Mouse (Mus musculus): ENCODE measurements around the gene 1700088E04Rik.

Gene 1700088E04Rik

DNA sequence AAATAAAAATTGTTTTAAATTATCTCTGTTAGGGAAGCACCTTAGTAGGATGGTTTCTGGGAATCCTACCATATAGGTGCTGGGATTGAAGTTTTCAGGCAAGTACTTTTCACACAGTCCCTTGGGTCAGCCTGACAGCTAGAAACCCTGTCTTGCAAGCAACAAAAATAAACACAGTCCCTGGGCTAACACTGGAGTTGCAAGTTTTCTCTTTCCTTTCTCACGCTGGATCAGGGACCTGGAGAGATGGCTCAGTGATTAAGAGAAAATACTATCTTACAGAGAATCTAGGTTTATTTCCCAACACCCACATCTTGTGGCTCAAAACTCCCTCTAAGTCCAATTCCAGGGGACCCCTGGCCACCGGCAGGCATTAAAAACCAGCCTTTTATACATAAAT is 43.9 kb downstream of the 1700088E04Rik start:
- no peak for DNase-seq

DNA sequence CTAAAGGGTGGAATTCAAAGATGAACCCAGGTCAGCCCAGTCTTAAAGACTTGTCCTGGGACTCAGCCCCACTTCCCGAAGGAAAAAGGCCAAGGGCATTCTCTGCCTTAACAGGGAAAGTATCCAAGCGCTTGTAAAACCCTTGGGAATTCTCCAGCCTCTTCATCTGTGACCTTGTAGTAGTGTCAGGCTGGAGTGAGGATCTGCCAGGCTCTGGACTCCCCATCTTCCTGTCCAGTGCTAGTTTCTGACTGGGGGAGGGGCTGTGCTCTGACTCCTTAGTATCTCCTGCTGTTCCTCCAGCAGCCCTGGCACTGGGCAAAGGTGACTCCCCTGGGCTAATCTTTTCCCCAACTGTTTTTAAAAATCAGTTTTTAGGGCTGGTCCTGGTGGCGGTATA is 44.5 kb downstream of the 1700088E04Rik start:
- DNase-seq: no peak

DNA sequence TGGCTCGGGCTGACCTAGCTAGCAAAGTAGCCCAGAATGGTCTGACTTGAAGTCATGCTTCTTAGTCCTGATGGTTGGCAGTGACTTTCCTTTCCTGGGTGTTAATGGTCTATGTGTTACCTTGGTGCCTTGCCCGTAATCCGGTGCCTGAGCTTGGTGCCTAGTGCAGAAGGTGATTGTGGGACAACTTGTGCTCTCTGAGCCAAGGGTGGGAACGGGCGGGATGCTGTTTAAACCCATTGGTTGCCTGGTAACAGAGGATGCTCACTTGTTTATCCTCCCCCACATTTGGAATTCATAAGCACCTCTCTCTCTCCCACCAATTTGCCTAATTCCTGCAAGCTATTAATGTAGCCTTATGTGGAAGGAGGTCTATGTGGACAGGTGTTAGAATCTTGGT is 45.6 kb downstream of the 1700088E04Rik start:
- no peak for DNase-seq

DNA sequence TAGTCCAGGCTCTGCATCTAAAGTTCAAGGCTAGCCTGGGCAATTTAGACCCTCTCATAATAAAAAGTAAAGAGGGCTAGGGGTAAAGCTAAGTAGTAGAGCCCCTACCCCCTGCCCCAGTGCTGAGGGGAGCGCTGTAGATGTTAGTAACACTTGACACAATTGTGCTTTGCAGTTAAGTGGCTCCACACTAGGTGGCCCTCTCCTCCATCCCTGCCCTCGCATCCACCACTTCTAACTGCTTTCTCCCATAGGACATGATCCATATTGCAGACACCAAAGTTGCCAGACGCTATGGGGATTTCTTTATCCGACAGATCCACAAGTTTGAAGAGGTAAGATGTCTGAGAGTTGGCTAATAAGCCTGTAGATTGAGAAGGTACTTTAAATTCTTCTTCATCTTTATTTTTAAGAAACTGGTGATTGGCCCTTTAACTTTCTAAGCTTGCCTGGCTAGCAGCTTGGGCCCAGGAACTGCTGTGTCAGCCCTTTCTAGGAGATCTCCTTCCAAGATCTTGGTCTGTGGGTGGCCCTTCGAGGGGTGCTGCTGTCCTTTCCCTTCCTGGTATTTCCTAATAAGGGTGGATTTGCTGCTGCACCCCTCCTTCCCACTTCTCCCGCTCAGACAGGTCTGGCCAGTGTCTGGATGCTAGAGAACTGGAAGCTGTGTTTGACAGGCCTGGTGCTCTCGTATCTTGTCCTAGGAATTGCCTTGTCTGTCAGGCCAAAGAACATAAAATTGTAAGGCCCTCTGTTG is 47.8 kb downstream of the 1700088E04Rik start:
- no peak for DNase-seq

DNA sequence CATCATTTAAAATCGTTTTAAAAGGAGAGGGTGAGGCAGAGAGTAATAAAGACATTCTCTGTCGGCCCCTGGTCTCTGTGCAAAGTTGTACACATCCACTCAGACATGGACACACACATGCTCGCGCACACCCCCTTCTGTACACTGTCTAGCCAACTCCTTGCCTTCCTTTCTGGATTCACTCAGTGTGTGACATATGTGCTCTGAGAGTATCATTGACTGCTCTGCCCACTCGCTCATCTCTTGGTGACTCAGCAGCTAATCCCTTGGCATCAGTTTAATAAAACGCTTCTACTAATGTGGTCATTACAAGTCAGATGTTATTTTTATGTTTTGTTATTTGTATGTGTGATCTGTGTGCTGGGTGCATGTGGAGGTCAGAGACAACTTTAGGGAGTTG is 48.8 kb downstream of the 1700088E04Rik start:
- no peak for DNase-seq

DNA sequence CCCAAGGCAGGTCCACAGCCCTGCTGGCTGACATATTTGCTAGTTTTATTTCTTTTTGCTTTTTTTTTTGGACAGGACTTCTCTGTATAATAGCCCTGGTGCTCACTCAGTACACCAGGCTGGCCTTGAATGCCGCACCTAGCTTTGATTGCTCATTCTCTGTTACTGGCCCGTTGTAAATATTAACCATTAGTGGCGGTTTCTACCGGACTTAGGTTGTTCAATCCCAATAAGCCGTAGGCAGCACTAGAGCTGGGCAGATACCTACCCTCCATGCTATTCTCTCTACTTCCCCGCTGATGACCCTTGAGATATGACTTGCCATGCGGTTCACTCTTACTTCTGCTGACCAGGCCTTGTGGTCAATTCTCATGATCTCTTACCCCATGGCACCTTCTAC is 61.5 kb downstream of the 1700088E04Rik start:
- DNase-seq: no peak
